Mouse (Mus musculus) hindbrain, embryonic 12.5 days (tissue): ENCODE results near the gene Ephx4. TPM values are rescaled to one million over a fixed set of nuclear protein-coding genes. Genes with fewer than 3 reads are reported as not detected.
"Not testable (repeated sequence)": the region's sequence is repeated elsewhere in the genome, so short reads cannot be mapped to it uniquely, and the experiment has no call there.

ENCODE experiments used
- ATAC-seq: fragments of 200-750 bp; cut with Nextera tagmentation; 2 replicates; pipeline ENCODE4 v1.8.0; 2017; ENCODE audit warnings: moderate TSS enrichment; ENCODE audit not compliant: low FRiP score
- H3K27ac ChIP-seq: fragments of 300-500 bp; sonication (generic); 2 replicates; pipeline ENCODE4 v1.5.1; 2016; ENCODE audit warnings: mild to moderate bottlenecking
- H3K27me3 ChIP-seq: fragments of 300-500 bp; sonication (generic); 2 replicates; pipeline ENCODE4 v1.6.1; 2016; ENCODE audit warnings: mild to moderate bottlenecking
- H3K36me3 ChIP-seq: fragments of 300-500 bp; sonication (generic); 2 replicates; pipeline ENCODE4 v1.6.1; 2016; ENCODE audit warnings: mild to moderate bottlenecking
- H3K4me1 ChIP-seq: fragments of 300-500 bp; sonication (generic); 2 replicates; pipeline ENCODE4 v1.6.1; 2016
- H3K4me2 ChIP-seq: fragments of 300-500 bp; sonication (generic); replicated peaks from 2 replicates; pipeline ENCODE4 v1.6.1; 2016; ENCODE audit warnings: mild to moderate bottlenecking
- H3K4me3 ChIP-seq: fragments of 300-500 bp; sonication (generic); 2 replicates; pipeline ENCODE4 v1.5.1; 2016; ENCODE audit warnings: mild to moderate bottlenecking
- H3K9ac ChIP-seq: fragments of 300-500 bp; sonication (generic); 2 replicates; pipeline ENCODE4 v1.6.1; 2016; ENCODE audit warnings: mild to moderate bottlenecking, moderate library complexity
- H3K9me3 ChIP-seq: fragments of 300-500 bp; sonication (generic); replicated peaks from 2 replicates; pipeline ENCODE4 v1.6.1; 2016; ENCODE audit warnings: mild to moderate bottlenecking
- WGBS: fragments of 180-500 bp; shearing (Covaris S2); methylation state at CpG from one replicate; pipeline ENCODE4 v1.1.7; 2016; 5-methylcytosine and 5-hydroxymethylcytosine counted together
- polyA plus RNA-seq: library from polyadenylated mRNA; unstranded; fragments of >200 nt; fragmentation: Nextera tagmentation; extraction: Ambion mirVana; gene quantifications from 2 replicates; pipeline ENCODE4 v1.2.1, GENCODE M21; 2016

Ephx4 gene
- polyA plus RNA-seq: 1.2 and 2.2 TPM in 2 replicates

DNA sequence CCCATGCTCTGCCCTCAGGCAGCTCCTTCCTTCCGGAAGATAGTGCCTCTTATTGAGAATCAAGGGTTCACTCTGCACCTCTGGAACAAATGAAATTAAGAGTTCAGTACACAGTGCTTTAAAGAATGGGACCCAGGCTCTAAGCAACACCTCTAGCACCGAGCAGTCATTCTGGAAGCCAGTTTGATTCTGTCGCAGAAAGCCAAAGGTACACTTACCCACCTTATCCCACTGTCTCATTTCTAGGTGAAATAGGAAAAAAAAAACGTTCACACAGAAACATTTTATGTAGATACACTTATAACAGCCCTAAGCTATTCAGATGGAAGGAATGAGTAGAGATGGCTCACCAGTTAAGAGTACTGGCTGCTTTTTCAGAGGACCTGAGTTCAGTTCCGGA, at the start of gene Ephx4:
Ephx4 (plus strand) TSS at position 301 of the 400 bp plus-strand sequence.
- Histone ChIP-seq H3K4me1 (peaks cover 5% of the 10 kb centered on the region; the same call in 1 of the 2 replicates), H3K4me3 (peak within 1 kb of the TSS; percentile 70), H3K4me2 (peak within 1 kb of the TSS; percentile 100), H3K9ac (peak within 1 kb of the TSS; percentile 72), H3K36me3 (no peaks in the 10 kb centered on the region), H3K27me3 (peaks cover 32% of the 10 kb centered on the region), H3K9me3 (no peaks in the 10 kb centered on the region), H3K27ac (no peak within 1 kb of the TSS)
- ATAC-seq: no peak
- 26% methylated on average over 5 of the region's 5 CpGs for WGBS

DNA sequence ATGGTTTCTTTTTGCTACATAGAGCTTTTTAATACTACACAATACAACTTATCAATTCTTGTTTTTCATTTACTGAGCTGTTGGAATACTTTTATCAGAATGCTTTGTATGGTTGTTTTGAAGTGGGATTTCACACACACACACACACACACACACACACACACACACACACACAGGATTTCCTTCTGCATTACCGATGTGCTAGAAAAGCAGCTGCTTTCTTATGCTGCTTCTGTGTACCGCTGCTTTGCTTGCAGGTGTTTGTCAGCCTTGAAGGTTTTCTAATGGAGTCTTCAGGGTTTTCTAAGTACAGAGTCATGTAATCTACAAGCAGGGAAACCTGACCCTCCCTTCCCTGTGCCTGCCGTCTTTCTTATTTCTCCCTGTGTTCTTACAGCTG, 48.6 kb upstream of the Ephx4 start:
- H3K27me3 ChIP-seq: no peaks in the 10 kb centered on the region
- no peaks in the 10 kb centered on the region for H3K36me3 ChIP-seq
- 67% methylated on average over 3 of the region's 3 CpGs for WGBS
- H3K4me3 ChIP-seq: no peak overlapping the region
- H3K9me3 ChIP-seq: no peaks in the 10 kb centered on the region
- H3K4me2 ChIP-seq: no peak overlapping the region
- no peak overlapping the region for H3K27ac ChIP-seq
- no peaks in the 10 kb centered on the region for H3K4me1 ChIP-seq
- no peak overlapping the region for H3K9ac ChIP-seq
- no peak for ATAC-seq

DNA sequence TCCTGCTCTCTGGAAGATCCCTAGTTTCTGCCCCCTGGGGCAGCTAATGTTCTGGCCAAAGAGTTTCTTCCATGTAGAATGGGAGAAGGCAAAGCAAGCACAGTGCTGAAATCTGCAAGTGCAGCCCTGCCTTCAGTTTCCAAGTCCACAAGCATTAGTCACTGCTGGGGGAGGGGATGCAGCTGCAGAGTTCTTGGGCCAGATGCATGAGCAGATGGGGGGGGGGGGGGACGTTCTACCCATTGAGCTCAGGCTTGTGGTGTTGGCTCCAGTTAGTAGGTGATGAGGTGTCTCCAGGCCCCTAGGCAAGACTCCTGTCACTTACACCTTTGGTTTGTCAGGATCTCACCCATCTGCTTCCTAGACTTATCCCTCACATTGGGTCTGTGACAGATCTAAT, 46.7 kb upstream of the Ephx4 start:
- H3K4me2 ChIP-seq: no peak overlapping the region
- H3K27me3 ChIP-seq: no peaks in the 10 kb centered on the region
- no peaks in the 10 kb centered on the region for H3K9me3 ChIP-seq
- H3K36me3 ChIP-seq: no peaks in the 10 kb centered on the region
- no peak for ATAC-seq
- no peak overlapping the region for H3K9ac ChIP-seq
- no peak overlapping the region for H3K27ac ChIP-seq
- 0 out of 2 replicates have a peak, but pooled peaks cover 3% of the 10 kb centered on the region for H3K4me1 ChIP-seq
- WGBS: 40% methylated on average over 1 of the region's 1 CpGs
- no peak overlapping the region for H3K4me3 ChIP-seq

GRCm38 (mm10) chr5:107357723-107358122, 44.8 kb upstream of the Ephx4 start:
- Histone ChIP-seq H3K27ac (no peak overlapping the region), H3K9me3 (no peaks in the 10 kb centered on the region), H3K4me3 (no peak overlapping the region), H3K9ac (no peak overlapping the region), H3K27me3 (no peaks in the 10 kb centered on the region), H3K4me1 (0 out of 2 replicates have a peak, but pooled peaks cover 3% of the 10 kb centered on the region), H3K4me2 (no peak overlapping the region), H3K36me3 (no peaks in the 10 kb centered on the region)
- WGBS: 89% methylated on average over 8 of the region's 8 CpGs
- ATAC-seq: no peak

DNA sequence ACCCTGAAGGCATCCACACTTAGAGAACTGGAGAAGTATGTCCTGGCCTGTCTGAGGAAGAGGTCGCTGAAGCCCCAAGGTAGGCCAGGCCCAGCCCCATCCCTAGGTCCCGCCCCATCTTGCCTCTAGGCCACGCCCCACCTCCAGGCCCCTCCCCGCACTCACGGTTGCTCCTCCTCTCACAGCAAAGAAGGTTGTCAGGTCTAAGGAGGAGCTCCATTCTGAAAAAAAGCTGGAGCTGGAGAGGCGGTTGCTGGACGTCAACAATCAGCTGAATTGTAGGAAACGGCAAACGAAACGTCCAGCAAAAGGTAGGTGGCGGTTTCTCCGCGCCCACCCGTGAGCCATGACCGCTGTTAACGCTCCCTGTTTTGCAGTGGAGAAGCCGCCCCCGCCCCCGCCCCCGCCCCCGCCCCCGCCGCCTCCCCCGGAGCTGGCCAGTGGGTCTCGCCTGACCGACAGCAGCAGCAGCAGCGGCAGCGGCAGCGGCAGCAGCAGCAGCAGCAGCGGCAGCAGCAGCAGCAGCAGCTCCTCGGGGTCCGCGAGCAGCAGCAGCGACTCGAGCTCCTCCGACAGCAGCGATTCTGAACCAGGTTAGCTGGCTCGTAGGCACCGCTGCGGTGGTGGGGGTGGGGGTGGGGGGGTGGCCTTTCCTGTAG, 43.0 kb upstream of the Ephx4 start:
- H3K27ac ChIP-seq: peak overlapping the region; percentile 88
- H3K4me3 ChIP-seq: peak overlapping the region; percentile 69
- WGBS: under 1% methylated on average over 30 of the region's 40 CpGs
- H3K9me3 ChIP-seq: no peaks in the 10 kb centered on the region
- ATAC-seq: peak; percentile 97
- 0 out of 2 replicates have a peak, but pooled peaks cover 3% of the 10 kb centered on the region for H3K4me1 ChIP-seq
- H3K27me3 ChIP-seq: no peaks in the 10 kb centered on the region
- H3K9ac ChIP-seq: peak overlapping the region; percentile 76
- H3K36me3 ChIP-seq: no peaks in the 10 kb centered on the region
- peak overlapping the region; percentile 58 for H3K4me2 ChIP-seq

DNA sequence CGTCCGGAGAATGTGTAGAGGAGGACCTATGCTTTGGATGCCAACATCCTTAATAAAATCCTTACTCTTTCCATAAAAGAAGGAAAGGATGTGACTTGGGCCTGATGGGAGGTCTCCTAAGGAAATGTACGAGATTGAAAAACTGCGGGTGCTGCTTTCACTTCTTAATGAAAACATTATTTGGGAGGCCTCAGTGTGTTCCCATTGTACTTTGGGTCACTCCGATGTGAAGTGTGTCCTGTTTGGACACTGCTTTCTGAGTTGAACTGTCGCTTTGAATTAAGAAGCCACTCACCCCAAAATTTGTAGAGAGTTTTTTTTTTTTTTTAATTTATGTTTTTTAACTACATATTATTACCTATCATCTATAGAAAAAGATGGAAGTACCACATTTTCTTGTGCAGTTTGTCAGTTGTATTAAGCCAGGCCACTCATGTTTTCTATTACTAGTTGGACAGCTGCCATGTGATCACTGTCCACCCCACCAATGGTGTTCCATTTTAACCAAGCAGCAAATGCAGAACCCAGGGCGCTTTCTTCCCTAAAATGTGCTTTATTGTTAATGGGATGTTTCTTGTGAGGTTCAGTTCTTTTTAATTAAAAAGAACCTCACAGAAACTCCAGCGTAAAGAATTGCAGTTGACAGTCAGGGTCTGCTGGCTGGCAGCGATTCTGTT, 42.3 kb upstream of the Ephx4 start:
- 22% methylated on average over 9 of the region's 9 CpGs for WGBS
- Histone ChIP-seq H3K27ac (peak overlapping the region; percentile 88), H3K9ac (peak overlapping the region; percentile 76), H3K36me3 (no peaks in the 10 kb centered on the region), H3K4me3 (peak overlapping the region; percentile 69), H3K27me3 (no peaks in the 10 kb centered on the region), H3K4me1 (0 out of 2 replicates have a peak, but pooled peaks cover 3% of the 10 kb centered on the region), H3K9me3 (no peaks in the 10 kb centered on the region), H3K4me2 (peak overlapping the region; percentile 58)
- ATAC-seq: peak; percentile 26; the same call in 1 of the 2 replicates

DNA sequence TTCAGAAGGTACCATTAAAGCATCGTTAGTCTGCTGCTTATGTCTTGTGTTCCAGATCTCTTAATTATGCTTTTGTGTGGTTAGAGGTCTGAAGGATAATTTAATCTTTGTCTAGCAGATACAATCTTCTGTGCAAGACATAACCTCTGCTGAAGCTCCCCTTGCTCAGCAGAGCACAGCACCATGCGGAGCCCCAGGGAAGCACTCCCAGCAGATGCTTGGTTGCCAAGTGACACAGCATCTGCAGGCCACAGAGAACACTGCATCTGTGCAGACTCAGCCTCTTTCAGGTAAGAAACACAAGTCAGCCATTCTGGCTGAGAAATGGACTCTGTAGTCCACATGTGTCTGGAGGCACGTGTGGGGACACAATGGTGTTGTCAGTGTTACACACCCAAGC, 32.5 kb upstream of the Ephx4 start:
- ATAC-seq: no peak
- no peak overlapping the region for H3K4me3 ChIP-seq
- H3K36me3 ChIP-seq: no peaks in the 10 kb centered on the region
- no peak overlapping the region for H3K9ac ChIP-seq
- H3K27ac ChIP-seq: no peak overlapping the region
- H3K9me3 ChIP-seq: no peaks in the 10 kb centered on the region
- no peak overlapping the region for H3K4me2 ChIP-seq
- peaks cover 3% of the 10 kb centered on the region; the same call in 1 of the 2 replicates for H3K4me1 ChIP-seq
- WGBS: 71% methylated on average over 3 of the region's 3 CpGs
- H3K27me3 ChIP-seq: no peaks in the 10 kb centered on the region

- WGBS: 85% methylated on average over 5 of the region's 5 CpGs
These were observed 31.2 kb upstream of the Ephx4 start for GRCm38 (mm10) chr5:107371335-107371734.

GRCm38 (mm10) chr5:107373256-107373655, 29.3 kb upstream of the Ephx4 start:
- Histone ChIP-seq H3K9me3 (no peaks in the 10 kb centered on the region), H3K4me1 (peaks cover 3% of the 10 kb centered on the region; the same call in 1 of the 2 replicates), H3K9ac (no peak overlapping the region), H3K4me2 (no peak overlapping the region), H3K4me3 (no peak overlapping the region), H3K27ac (no peak overlapping the region), H3K36me3 (no peaks in the 10 kb centered on the region; the same call in 1 of the 2 replicates), H3K27me3 (no peaks in the 10 kb centered on the region)
- ATAC-seq: no peak
- 93% methylated on average over 4 of the region's 4 CpGs for WGBS

More at GRCm38 (mm10) chr5:107371335-107371734, 31.2 kb upstream of the Ephx4 start:
- Histone ChIP-seq H3K4me1 (peaks cover 3% of the 10 kb centered on the region; the same call in 1 of the 2 replicates), H3K27ac (no peak overlapping the region), H3K9ac (no peak overlapping the region), H3K4me2 (no peak overlapping the region), H3K36me3 (no peaks in the 10 kb centered on the region; the same call in 1 of the 2 replicates), H3K9me3 (no peaks in the 10 kb centered on the region), H3K4me3 (no peak overlapping the region), H3K27me3 (no peaks in the 10 kb centered on the region)
- no peak for ATAC-seq

GRCm38 (mm10) chr5:107386448-107386847, 16.1 kb upstream of the Ephx4 start:
- H3K4me2 ChIP-seq, H3K27me3 ChIP-seq, H3K9ac ChIP-seq, H3K36me3 ChIP-seq, ATAC-seq, H3K9me3 ChIP-seq, H3K27ac ChIP-seq, H3K4me3 ChIP-seq, H3K4me1 ChIP-seq: not testable (repeated sequence)

GRCm38 (mm10) chr5:107387788-107388187, 14.7 kb upstream of the Ephx4 start:
- peaks cover 2% of the 10 kb centered on the region; the same call in 1 of the 2 replicates for H3K36me3 ChIP-seq
- ATAC-seq: no peak
- no peaks in the 10 kb centered on the region for H3K9me3 ChIP-seq
- H3K4me2 ChIP-seq: no peak overlapping the region
- H3K4me3 ChIP-seq: no peak overlapping the region
- WGBS: 100% methylated on average over 1 of the region's 1 CpGs
- H3K27me3 ChIP-seq: no peaks in the 10 kb centered on the region
- H3K9ac ChIP-seq: no peak overlapping the region
- H3K4me1 ChIP-seq: no peaks in the 10 kb centered on the region
- no peak overlapping the region for H3K27ac ChIP-seq

GRCm38 (mm10) chr5:107389373-107389772, 13.2 kb upstream of the Ephx4 start:
- Histone ChIP-seq H3K9me3 (no peaks in the 10 kb centered on the region), H3K27me3 (no peaks in the 10 kb centered on the region), H3K36me3 (peaks cover 2% of the 10 kb centered on the region; the same call in 1 of the 2 replicates), H3K9ac (no peak overlapping the region), H3K4me3 (no peak overlapping the region), H3K4me1 (no peaks in the 10 kb centered on the region), H3K4me2 (no peak overlapping the region), H3K27ac (no peak overlapping the region)
- ATAC-seq: no peak
- 92% methylated on average over 2 of the region's 2 CpGs for WGBS
